In the genomic region with DNA sequence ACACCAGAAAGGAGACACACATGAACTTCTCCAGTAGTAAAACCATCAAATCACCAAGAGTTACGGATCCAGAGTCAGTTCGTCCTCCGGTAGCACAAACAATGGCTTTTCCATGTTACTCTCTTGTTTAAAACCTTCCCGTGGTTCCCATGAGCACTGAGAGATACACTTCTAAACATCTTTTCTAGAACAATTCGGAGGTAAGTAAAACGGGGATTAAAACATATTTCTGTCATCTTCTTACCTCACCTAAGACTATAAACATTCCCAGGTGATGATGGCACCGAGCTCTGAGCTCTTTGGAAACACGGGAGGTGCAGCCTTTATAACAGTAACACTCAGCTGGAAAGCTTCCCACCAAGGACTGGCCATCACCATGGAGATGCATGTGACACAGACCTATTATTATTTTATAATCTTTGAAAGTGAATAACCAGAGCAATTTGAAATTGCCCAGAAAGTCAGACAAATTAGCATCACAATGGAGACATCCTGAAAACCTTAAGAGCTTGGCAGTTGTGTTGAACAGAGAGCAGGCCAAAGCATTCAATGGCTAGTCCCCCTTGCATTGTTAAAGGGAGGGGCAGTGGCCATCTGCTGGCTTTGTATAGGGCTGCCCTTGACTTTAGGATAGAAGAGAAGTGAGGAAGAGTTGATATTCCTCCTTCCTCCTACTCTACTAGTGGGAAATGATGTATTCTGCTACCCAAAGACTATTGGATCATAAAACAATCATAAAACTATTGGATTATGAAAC, we compare ENCODE assay signal across 9 mouse cellular contexts. TPM values are rescaled to one million over a fixed set of nuclear protein-coding genes. Genes with fewer than 3 reads are reported as not detected.
DNase-seq lines count a peak whose midpoint lies in the region; ATAC-seq and TF ChIP-seq lines count a peak whose summit lies in the region.
"Had no signal": no experiment of that assay in that cellular context is flagged by ENCODE, and none has a peak within 500 bp of the region (broad histone marks: within the 10 kb centered on the region; RNA-seq: fewer than 3 reads in every experiment).

No protein-coding gene starts in this region.

- WGBS in hindbrain, embryonic 13.5 days = 57% methylated on average over 8 of the region's 8 CpGs
- WGBS in midbrain, embryonic 16.5 days = 45% methylated on average over 8 of the region's 8 CpGs

- TF ChIP-seq CTCF in brain, embryonic 14.5 days (IDR thresholded peaks at IDR 0.05; ENCODE audit: borderline replicate concordance, extremely low read depth, insufficient read depth, insufficient read length) = no peak

- peak overlapping the region; percentile 75 for H3K27ac ChIP-seq in hindbrain, embryonic 13.5 days
- H3K27ac ChIP-seq in midbrain, embryonic 16.5 days (ENCODE audit: low read length) = no peak overlapping the region
- H3K27ac ChIP-seq: embryonic facial prominence, embryonic 15.5 days had no signal

- H3K36me3 ChIP-seq in hindbrain, embryonic 13.5 days = peaks cover 12% of the 10 kb centered on the region
- H3K36me3 ChIP-seq in midbrain, embryonic 16.5 days (ENCODE audit: control insufficient read depth, insufficient read depth, low read length) = no peaks in the 10 kb centered on the region

- peak overlapping the region; percentile 48 for H3K4me2 ChIP-seq in hindbrain, embryonic 13.5 days
- peak overlapping the region; percentile 37 for H3K4me2 ChIP-seq in midbrain, embryonic 16.5 days (ENCODE audit: low read length)
- H3K4me2 ChIP-seq: embryonic facial prominence, embryonic 15.5 days had no signal

- no peak overlapping the region for H3K4me3 ChIP-seq in hindbrain, embryonic 13.5 days
- H3K4me3 ChIP-seq in midbrain, embryonic 16.5 days (ENCODE audit: low read depth, low read length) = no peak overlapping the region
- H3K4me3 ChIP-seq: embryonic facial prominence, embryonic 15.5 days had no signal

- peak; percentile 19 to 21 for DNase-seq in cerebellum, postnatal 10 days
- no peak for DNase-seq in cerebellum, adult 9-10 months
- peak; percentile 74 for DNase-seq in brain, embryonic 14.5 days (ENCODE audit: low read depth)
- no peak for DNase-seq in kidney, postnatal 36 days
- no peak for DNase-seq in urinary bladder, postnatal 25 days (ENCODE audit: low spot score)
- no peak for DNase-seq in left cerebral cortex, adult 8-10 months (ENCODE audit: low spot score in 2 of 2)

- H3K9ac ChIP-seq in hindbrain, embryonic 13.5 days = 0 out of 2 replicates have a peak overlapping the region, but pooled peaks have one; percentile 51
- no peak overlapping the region for H3K9ac ChIP-seq in midbrain, embryonic 16.5 days (ENCODE audit: low read depth, low read length)
- H3K9ac ChIP-seq: embryonic facial prominence, embryonic 15.5 days had no signal

- peaks cover 35% of the 10 kb centered on the region for H3K4me1 ChIP-seq in hindbrain, embryonic 13.5 days (replicated peaks)
- peaks cover 19% of the 10 kb centered on the region for H3K4me1 ChIP-seq in midbrain, embryonic 16.5 days (ENCODE audit: control insufficient read depth, insufficient read depth, low read length)

- ATAC-seq in hindbrain, embryonic 13.5 days (ENCODE audit: low FRiP score) = no peak
- ATAC-seq in midbrain, embryonic 16.5 days = no peak

- H3K27me3 ChIP-seq in hindbrain, embryonic 13.5 days = no peaks in the 10 kb centered on the region
- no peaks in the 10 kb centered on the region for H3K27me3 ChIP-seq in midbrain, embryonic 16.5 days (ENCODE audit: control insufficient read depth, insufficient read depth, low read depth, low read length)
- H3K27me3 ChIP-seq: embryonic facial prominence, embryonic 15.5 days had no signal

- H3K9me3 ChIP-seq in hindbrain, embryonic 13.5 days = no peaks in the 10 kb centered on the region
- no peaks in the 10 kb centered on the region for H3K9me3 ChIP-seq in midbrain, embryonic 16.5 days (replicated peaks; ENCODE audit: control insufficient read depth, low read length, poor library complexity, severe bottlenecking)
- H3K9me3 ChIP-seq: embryonic facial prominence, embryonic 15.5 days had no signal

- TF ChIP-seq POLR2A in brain, embryonic 14.5 days (IDR thresholded peaks at IDR 0.05; ENCODE audit: borderline replicate concordance, extremely low read depth, insufficient read depth, insufficient read length, poor library complexity, severe bottlenecking) = no peak

RNA-seq across cellular contexts. Expression of a gene that starts 29.4 kb away (rescaled TPM):
- 10.2 and 11.7 TPM in 2 replicates for polyA plus RNA-seq in brain, embryonic 14.5 days (2012; rRNA removed)
- 21.7 and 23.0 TPM in 2 replicates for polyA plus RNA-seq in hindbrain, embryonic 13.5 days (2015; fragmentation: Nextera tagmentation; extraction: Ambion mirVana)
- polyA plus RNA-seq in midbrain, embryonic 16.5 days (2015; fragmentation: Nextera tagmentation; extraction: Ambion mirVana) = 17.4 and 20.4 TPM in 2 replicates
- 10 to 100 TPM; 24.7 to 29.7 (median 26.5) TPM for total RNA-seq in left cerebral cortex, adult 8-10 months (2022)

Comparison
In these comparisons a context has a peak if more than half of its experiments do, and no peak if none do; other contexts are left out.
1. DNase-seq: peak in cerebellum, postnatal 10 days (2 of 2) and brain, embryonic 14.5 days (single experiment); none in cerebellum, adult 9-10 months (single experiment), kidney, postnatal 36 days (0 of 2), urinary bladder, postnatal 25 days (single experiment) and left cerebral cortex, adult 8-10 months (0 of 2).